Mouse (Mus musculus): ENCODE measurements around the gene Necab2.

The Necab2 gene

GRCm38 (mm10) chr8:119520102-119520501 is 73.6 kb downstream of the Necab2 start:
- no peak for DNase-seq (ENCODE audit: low spot score in 2 of 2)

All from cerebellum, postnatal 4 days (tissue).